Mouse (Mus musculus) adipocyte (in vitro differentiated cells): ENCODE data around the gene Dppa3.
"Not testable (repeated sequence)": the region's sequence is repeated elsewhere in the genome, so short reads cannot be mapped to it uniquely, and the experiment has no call there.

Experiments used
- DNase-seq: peaks from one replicate; pipeline ENCODE4 v3.0.0-alpha.2; 2016; ENCODE audit warnings: low spot score

Dppa3 gene

DNA sequence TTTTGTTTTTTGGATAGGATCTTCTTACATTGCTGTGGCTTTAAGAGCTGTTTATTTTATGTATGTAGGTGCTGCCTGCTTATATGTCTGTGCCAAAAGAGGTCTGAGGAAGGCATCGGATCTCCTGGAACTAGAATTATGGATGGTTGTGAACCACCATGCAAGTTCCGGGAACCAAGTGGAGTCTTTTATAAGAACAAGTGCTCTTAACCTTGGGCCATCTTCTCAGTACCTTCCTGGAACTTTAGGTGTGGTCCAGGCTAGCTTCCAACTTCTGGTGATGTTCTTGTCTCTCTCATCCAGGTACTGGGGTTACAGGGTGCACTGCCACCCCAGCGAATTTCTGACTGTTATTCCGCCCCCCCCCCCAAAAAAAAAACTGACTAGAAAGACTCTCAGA lies 13.8 kb upstream of the Dppa3 start:
- DNase-seq: no peak

DNA sequence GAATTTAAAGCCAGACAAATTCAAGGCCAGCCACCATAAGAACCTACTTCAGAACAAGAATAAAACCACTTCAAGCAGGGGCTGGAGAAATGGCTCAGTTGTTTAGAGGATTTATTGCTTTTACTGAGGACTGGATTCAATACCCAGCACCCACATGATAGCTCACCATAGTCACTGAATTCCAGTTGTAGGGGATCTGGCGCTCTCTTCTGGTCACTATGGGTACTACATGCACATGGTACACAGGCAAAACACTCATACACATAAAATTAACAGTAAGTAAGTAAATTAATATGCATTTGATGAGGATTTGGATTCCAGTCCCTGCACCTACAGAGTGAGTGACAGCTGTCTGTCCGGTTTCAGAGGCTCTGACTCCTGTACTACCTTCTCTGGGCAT lies 12.2 kb upstream of the Dppa3 start:
- no peak for DNase-seq

DNA sequence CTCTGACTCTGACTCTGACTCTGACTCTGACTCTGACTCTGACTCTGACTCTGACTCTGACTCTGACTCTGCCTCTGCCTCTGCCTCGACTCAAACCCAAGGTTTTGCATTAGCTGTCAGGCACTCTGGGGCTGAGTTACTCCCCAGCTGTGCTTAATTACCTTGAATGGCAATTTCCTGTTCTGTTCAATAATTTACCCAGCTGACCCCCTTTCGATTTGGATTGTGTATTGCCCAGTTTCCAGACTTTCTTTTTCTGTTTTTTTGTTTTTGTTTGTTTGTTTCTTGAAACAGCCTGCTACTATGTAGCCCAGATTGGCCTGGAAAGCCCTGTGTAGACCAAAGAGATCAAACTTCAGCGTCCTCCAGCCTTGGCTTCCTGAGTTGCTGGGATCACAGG lies 10.2 kb upstream of the Dppa3 start:
- no peak for DNase-seq

GRCm38 (mm10) chr6:122621066-122621465 lies 5.1 kb upstream of the Dppa3 start:
- DNase-seq: no peak

DNA sequence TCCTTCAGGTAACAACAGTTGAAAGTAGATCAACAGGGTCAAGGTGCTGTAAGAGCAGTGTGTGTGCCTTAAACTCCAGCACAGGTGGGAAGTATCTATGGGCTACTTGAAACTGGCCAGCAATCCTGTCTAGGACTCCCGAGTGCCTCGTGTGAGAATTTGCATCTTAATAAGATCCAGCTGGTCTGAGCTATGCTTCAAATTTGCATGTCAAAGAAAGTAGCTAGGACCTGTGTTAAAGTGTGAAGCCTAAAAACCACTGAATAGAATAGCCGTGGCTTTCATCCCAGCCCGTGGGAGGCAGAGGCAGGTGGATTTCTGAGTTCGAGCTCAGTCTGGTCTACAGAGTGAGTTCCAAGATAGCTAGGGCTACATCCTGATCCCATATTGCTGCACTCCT lies 1.7 kb upstream of the Dppa3 start:
- no peak for DNase-seq

GRCm38 (mm10) chr6:122625156-122625555 lies 1.1 kb upstream of the Dppa3 start:
- peak; percentile 51 for DNase-seq

DNA sequence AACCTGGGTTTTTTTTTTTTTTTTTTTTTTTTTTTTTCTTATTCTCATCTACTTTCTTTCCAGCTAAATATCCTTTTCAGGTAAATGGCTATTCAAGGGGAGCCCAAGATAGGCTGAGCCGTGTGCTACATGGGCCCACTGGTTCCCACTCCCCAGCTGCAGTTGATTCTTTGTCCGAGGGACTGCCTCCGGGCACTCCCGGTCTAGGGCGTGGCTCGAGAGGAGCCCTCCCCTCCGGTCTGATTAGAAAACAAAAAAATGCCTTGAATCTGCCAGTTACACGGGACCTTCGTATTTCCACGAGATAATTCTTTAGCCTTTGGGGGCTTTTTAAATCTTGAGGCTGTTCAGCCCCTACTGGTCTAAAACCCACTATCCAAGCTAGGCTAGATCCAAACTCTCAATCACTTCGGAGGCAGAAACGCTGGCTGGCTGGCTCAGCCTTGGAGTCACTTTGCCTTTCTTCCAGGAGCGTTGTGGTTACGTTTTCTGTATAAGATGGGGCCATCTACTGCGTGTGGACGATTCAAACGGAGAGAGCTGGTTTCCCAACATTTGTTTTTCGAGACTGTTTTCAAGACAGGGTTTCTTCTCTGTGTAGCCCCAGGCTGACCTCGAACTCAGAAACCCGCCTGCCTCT lies 1.4 kb downstream of the Dppa3 start:
- DNase-seq: no peak

- DNase-seq: no peak
Observed at GRCm38 (mm10) chr6:122633411-122633810, 7.2 kb downstream of the Dppa3 start.

DNA sequence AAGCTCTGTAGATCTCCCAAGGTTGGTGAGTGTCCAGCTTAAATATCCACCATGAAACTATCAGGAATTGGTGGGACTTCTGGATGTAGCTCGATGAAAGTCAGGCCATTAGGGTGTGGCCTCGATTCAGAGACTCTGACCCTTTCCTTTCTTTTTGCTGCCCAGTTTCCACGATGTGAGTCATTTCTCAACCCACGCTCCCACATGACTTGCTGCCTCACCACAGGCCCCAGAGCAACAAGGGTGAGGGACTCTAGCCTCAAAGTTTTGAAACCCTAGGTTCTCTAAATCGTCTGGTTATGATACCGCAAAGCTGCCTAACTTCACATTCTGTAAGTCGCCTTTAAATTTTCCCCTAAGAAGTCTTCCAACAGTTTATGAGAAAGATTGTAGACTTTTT lies 9.1 kb downstream of the Dppa3 start:
- peak; percentile 84 for DNase-seq

DNA sequence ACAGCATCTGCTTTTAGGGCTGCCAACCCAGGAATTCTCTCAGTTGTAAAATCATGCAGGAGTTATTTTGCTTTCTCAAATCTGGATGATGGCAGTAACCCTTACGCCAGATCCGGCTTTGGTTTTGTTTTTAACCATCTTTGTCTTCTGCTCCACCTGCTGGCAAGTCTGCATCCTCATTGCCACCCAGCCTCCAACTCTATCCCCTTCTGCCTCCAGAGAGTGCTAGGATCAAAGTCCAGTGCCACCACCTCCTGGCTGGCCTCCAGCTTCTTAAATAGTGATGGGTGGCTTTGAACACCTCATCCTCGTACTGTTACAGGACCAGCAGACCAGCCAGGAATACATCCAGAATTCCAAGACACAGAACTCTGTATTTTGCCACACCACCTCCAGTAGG lies 10.5 kb downstream of the Dppa3 start:
- peak; percentile 46 for DNase-seq

GRCm38 (mm10) chr6:122637566-122637965 lies 11.4 kb downstream of the Dppa3 start:
- not testable (repeated sequence) for DNase-seq

DNA sequence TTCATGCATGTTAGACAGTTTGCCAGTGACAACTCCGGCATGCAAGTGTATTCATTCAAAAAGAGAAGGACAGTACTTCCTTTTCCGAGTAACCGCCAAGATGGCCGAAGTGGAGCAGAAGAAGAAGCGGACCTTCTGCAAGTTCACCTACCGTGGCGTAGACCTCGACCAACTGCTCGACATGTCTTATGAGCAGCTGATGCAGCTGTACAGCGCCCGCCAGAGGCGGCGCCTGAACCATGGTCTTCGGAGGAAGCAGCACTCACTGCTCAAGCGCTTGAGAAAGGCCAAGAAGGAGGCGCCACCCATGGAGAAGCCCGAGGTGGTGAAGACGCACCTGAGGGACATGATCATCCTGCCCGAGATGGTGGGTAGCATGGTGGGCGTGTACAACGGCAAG lies 18.0 kb downstream of the Dppa3 start:
- DNase-seq: not testable (repeated sequence)

GRCm38 (mm10) chr6:122649903-122650302 lies 23.7 kb downstream of the Dppa3 start:
- DNase-seq: no peak

DNA sequence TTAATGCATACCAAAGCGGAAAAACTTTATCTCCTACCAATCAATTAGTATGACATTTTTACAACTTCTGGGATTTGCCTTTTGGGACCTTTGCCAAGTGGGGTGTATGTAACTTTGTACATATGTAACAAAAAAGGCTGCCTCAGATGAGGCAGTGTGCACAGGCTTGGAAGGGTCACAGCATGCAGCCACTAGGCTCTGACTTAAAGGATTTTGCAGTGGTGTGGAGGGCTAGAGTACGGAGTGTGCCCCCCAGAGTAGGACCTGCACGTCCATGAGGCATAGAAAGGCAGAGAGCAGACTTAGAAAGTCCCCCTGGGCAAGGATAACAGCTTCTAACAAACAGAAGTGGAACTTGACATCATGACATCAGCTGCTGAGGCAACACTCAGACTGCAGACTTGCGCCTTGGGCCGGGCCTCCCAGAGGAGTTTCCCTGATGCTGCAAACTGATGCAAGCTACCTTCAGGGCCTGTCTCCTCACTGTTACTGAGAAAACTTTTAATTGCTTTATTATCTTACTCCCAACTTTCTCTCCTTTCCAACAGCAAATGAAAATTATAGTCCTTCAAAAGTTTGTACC lies 24.3 kb downstream of the Dppa3 start:
- DNase-seq: no peak

DNA sequence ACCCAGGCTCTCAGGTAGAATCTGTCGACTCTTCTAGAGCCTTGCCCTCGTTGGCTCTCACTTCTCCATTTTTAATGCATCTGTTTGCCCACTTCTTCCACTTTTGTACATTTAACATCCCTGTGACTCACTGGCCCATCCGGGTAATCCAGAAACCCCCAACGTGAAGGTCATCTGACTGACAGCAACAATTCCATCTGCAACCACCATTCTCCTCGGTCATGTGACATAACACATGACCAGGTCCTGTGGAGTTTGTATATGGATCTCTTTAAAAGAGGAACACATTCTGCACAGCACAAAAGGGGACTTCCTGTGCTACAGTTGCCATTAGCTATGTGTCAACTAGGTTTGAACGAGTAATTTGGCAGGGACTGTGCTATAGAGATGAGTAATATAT lies 28.1 kb downstream of the Dppa3 start:
- no peak for DNase-seq

DNA sequence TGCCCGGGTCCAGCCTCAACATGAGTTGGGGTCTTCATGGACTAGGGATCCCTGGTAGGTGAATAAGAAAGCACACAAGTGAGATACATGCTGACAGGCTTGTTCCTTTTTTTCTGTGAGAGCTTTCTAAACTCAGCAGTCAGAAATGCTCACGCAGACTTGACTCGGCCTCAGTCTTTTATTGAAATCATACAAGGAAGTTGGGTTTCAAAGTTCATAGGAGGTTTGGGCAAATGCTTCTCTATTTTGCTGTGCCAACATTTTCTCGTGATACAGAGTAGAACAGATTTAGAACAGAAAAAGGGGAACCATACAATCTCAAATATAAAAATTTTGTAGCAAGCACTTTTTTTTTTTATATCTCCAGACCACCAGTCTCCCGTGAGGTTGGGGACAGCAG lies 31.4 kb downstream of the Dppa3 start:
- no peak for DNase-seq

DNA sequence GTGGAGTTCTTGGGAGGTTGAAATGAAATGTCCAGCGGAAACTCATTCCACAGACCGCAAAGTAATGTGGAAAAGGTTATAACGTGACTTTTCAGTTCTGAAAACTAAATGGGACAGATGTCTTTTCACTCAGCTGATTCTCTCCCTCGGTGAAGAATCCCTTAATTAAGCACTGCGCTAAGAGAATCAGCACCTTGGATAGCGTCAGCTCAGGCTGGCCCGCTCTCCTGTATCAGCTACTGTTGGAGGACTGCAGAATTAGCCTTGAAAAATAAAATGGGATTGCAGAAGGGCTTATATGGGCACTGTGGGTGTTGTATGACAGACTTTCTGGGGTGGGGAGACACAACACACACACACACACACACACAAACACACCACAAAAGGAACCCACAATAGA lies 33.4 kb downstream of the Dppa3 start:
- DNase-seq: peak; percentile 71

GRCm38 (mm10) chr6:122660601-122661379 lies 34.6 kb downstream of the Dppa3 start:
- DNase-seq: peak; percentile 79

- DNase-seq: no peak
Observed at GRCm38 (mm10) chr6:122662551-122663264, 36.5 kb downstream of the Dppa3 start.

- no peak for DNase-seq
Observed at GRCm38 (mm10) chr6:122663596-122664206, 37.5 kb downstream of the Dppa3 start.

- DNase-seq: no peak
Observed at GRCm38 (mm10) chr6:122665866-122666265, 39.7 kb downstream of the Dppa3 start.

DNA sequence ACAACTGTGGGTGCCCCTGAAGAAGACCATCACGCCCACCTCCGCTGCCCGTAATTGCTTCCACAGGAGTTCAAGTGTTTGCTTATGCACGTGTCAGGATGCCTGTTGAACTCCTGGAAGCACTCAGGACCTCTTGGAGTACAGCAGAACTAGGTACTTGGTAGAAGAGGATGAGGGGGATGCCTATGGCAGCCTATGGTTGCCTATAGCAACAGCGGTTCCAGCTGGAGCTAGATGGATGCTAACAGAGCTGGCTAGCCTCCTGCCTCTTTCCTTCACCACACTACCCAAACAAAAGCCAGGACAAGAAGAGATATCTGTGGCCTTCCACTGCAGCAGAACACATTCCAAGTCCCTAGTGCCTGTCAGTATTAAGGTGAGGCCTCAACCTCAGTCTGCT lies 41.5 kb downstream of the Dppa3 start:
- no peak for DNase-seq
